Mouse (Mus musculus) urinary bladder, postnatal 14 days (tissue): ENCODE measurements around the gene Gm21874.
"Not testable (repeated sequence)": the region's sequence is repeated elsewhere in the genome, so short reads cannot be mapped to it uniquely, and the experiment has no call there.

ENCODE experiments used
- DNase-seq: peaks from one replicate; pipeline ENCODE4 v3.0.0; 2021; ENCODE audit warnings: low spot score

Gm21874 gene

GRCm38 (mm10) chrY:9416048-9416447 lies at the start of gene Gm21874:
TSS of gene Gm21874 (minus strand) at chrY:9416148.
- not testable (repeated sequence) for DNase-seq
